10 mouse cellular contexts compared by ENCODE assay signal in the genomic region with DNA sequence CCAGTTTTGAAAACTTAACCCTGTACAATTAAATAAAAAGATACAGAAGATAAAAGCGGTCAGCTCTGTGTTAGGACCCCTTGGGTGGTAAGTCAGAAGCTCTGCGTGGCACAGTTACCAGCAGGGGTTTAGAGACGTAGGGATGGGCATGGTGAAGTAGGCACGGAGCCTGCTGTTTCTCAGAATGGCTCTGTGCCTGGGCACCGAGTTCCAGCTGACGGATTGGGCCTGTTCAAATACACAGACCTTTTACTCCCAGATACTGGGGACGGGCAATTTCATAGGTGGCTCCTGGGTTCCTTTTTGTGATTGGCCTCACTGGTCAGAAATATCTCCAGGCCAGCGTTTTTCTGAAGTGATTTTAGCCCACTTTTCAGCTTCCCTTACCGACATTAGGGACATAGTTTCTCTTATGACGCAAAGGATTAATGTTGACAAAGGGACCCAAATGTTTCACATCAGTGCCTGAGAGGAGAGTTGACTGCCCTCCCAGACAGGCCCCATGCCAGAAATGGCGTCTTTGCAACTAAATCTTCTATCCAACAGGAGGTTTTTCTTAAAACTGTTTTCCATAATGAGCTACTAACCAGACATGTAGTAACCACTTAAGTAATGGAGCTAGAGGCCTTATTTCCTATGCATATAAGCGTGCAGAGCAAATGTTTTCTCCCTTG.
DNase-seq lines count a peak whose midpoint lies in the region; ATAC-seq lines count a peak whose summit lies in the region.
"Had no signal": no experiment of that assay in that cellular context is flagged by ENCODE, and none has a peak within 500 bp of the region (broad histone marks: within the 10 kb centered on the region; RNA-seq: fewer than 3 reads in every experiment).

No protein-coding gene starts in this region.

- H3K4me2 ChIP-seq in hindbrain, embryonic 16.5 days (ENCODE audit: low read length), result no peak overlapping the region
- no peak overlapping the region for H3K4me2 ChIP-seq in hindbrain, embryonic 11.5 days (replicated peaks; ENCODE audit: low read depth, low read length)
- H3K4me2 ChIP-seq in heart, embryonic 16.5 days (ENCODE audit: low read depth, low read length), result no peak overlapping the region
- H3K4me2 ChIP-seq in liver, embryonic 13.5 days, result no peak overlapping the region
- H3K4me2 ChIP-seq: neural tube, embryonic 13.5 days had no signal

- DNase-seq in hindbrain, embryonic 11.5 days (ENCODE audit: low spot score), result no peak
- DNase-seq in cerebellum, adult 8-10 months, result peak; percentile 52
- DNase-seq in liver, embryonic 13.5 days, result no peak
- DNase-seq in B cell, adult 2 months, result no peak
- DNase-seq in left cerebral cortex, adult 11 months (ENCODE audit: low spot score), result no peak

- no peak for ATAC-seq in hindbrain, embryonic 16.5 days
- ATAC-seq in hindbrain, embryonic 11.5 days (ENCODE audit: low FRiP score), result no peak
- no peak for ATAC-seq in heart, embryonic 16.5 days (replicated peaks; ENCODE audit: extremely low read depth, insufficient read depth, low FRiP score)
- no peak for ATAC-seq in liver, embryonic 13.5 days (ENCODE audit: low read depth)
- no peak for ATAC-seq in granulocyte monocyte progenitor cell, adult 5-6 weeks (replicated peaks; ENCODE audit: poor library complexity, severe bottlenecking)

- no peak overlapping the region for H3K4me3 ChIP-seq in hindbrain, embryonic 16.5 days (ENCODE audit: low read length)
- no peak overlapping the region for H3K4me3 ChIP-seq in hindbrain, embryonic 11.5 days (ENCODE audit: low read depth, low read length)
- H3K4me3 ChIP-seq in heart, embryonic 16.5 days (ENCODE audit: low read length), result no peak overlapping the region
- no peak overlapping the region for H3K4me3 ChIP-seq in liver, embryonic 13.5 days (replicated peaks)
- H3K4me3 ChIP-seq: neural tube, embryonic 13.5 days had no signal

- H3K9me3 ChIP-seq in hindbrain, embryonic 16.5 days (ENCODE audit: control insufficient read depth, low read length), result no peaks in the 10 kb centered on the region
- H3K9me3 ChIP-seq in hindbrain, embryonic 11.5 days (ENCODE audit: control insufficient read depth, low read length), result no peaks in the 10 kb centered on the region
- no peaks in the 10 kb centered on the region for H3K9me3 ChIP-seq in heart, embryonic 16.5 days (replicated peaks; ENCODE audit: control insufficient read depth, low read length)
- no peaks in the 10 kb centered on the region for H3K9me3 ChIP-seq in liver, embryonic 13.5 days (replicated peaks)
- H3K9me3 ChIP-seq: neural tube, embryonic 13.5 days had no signal

- no peak overlapping the region for H3K9ac ChIP-seq in hindbrain, embryonic 16.5 days (ENCODE audit: low read depth, low read length)
- H3K9ac ChIP-seq in hindbrain, embryonic 11.5 days (ENCODE audit: low read depth, low read length), result no peak overlapping the region
- H3K9ac ChIP-seq in heart, embryonic 16.5 days (ENCODE audit: low read length), result no peak overlapping the region
- H3K9ac ChIP-seq in liver, embryonic 13.5 days, result no peak overlapping the region
- H3K9ac ChIP-seq: liver, embryonic 14.5 days; neural tube, embryonic 13.5 days had no signal

- H3K27ac ChIP-seq in hindbrain, embryonic 16.5 days (ENCODE audit: low read depth, low read length), result peak overlapping the region; percentile 49; the same call in 1 of the 2 replicates
- no peak overlapping the region for H3K27ac ChIP-seq in hindbrain, embryonic 11.5 days (ENCODE audit: low read depth, low read length)
- peak overlapping the region; percentile 41 for H3K27ac ChIP-seq in heart, embryonic 16.5 days (ENCODE audit: low read length)
- H3K27ac ChIP-seq in liver, embryonic 13.5 days, result peak overlapping the region; percentile 54
- H3K27ac ChIP-seq: liver, embryonic 14.5 days; neural tube, embryonic 13.5 days had no signal

- H3K4me1 ChIP-seq in hindbrain, embryonic 16.5 days (ENCODE audit: control insufficient read depth, insufficient read depth, low read depth, low read length), result peaks cover 15% of the 10 kb centered on the region
- peaks cover 4% of the 10 kb centered on the region for H3K4me1 ChIP-seq in hindbrain, embryonic 11.5 days (replicated peaks; ENCODE audit: control insufficient read depth, insufficient read depth, low read length)
- H3K4me1 ChIP-seq in heart, embryonic 16.5 days (ENCODE audit: control insufficient read depth, insufficient read depth, low read length), result peaks cover 35% of the 10 kb centered on the region
- peaks cover 92% of the 10 kb centered on the region for H3K4me1 ChIP-seq in liver, embryonic 13.5 days (replicated peaks)

- H3K36me3 ChIP-seq in hindbrain, embryonic 16.5 days (ENCODE audit: control insufficient read depth, insufficient read depth, low read length), result no peaks in the 10 kb centered on the region
- H3K36me3 ChIP-seq in hindbrain, embryonic 11.5 days (ENCODE audit: control insufficient read depth, insufficient read depth, low read length), result no peaks in the 10 kb centered on the region
- H3K36me3 ChIP-seq in heart, embryonic 16.5 days (ENCODE audit: control insufficient read depth, insufficient read depth), result no peaks in the 10 kb centered on the region
- no peaks in the 10 kb centered on the region for H3K36me3 ChIP-seq in liver, embryonic 13.5 days
- H3K36me3 ChIP-seq: neural tube, embryonic 13.5 days had no signal

- H3K27me3 ChIP-seq in hindbrain, embryonic 16.5 days (replicated peaks; ENCODE audit: control insufficient read depth, insufficient read depth, low read length), result no peaks in the 10 kb centered on the region
- H3K27me3 ChIP-seq in hindbrain, embryonic 11.5 days (ENCODE audit: control insufficient read depth, insufficient read depth, low read length), result no peaks in the 10 kb centered on the region
- H3K27me3 ChIP-seq in heart, embryonic 16.5 days (ENCODE audit: control insufficient read depth, insufficient read depth, low read length), result no peaks in the 10 kb centered on the region
- H3K27me3 ChIP-seq in liver, embryonic 13.5 days, result no peaks in the 10 kb centered on the region
- H3K27me3 ChIP-seq: neural tube, embryonic 13.5 days had no signal

- 57% methylated on average over 12 of the region's 12 CpGs for WGBS in hindbrain, embryonic 16.5 days
- WGBS in hindbrain, embryonic 11.5 days, result 70% methylated on average over 12 of the region's 12 CpGs
- WGBS in heart, embryonic 16.5 days, result 69% methylated on average over 12 of the region's 12 CpGs
- WGBS in liver, embryonic 13.5 days (ENCODE audit: insufficient replicate concordance), result 74% methylated on average over 12 of the region's 12 CpGs
